Mouse (Mus musculus): ENCODE data around the gene Zfp120. TPM values are rescaled to one million over a fixed set of nuclear protein-coding genes. Genes with fewer than 3 reads are reported as not detected.
"Not testable (repeated sequence)": the region's sequence is repeated elsewhere in the genome, so short reads cannot be mapped to it uniquely, and the experiment has no call there.

Gene Zfp120
- 6.0 and 6.2 TPM in 2 replicates for polyA plus RNA-seq (2016; fragmentation: Nextera tagmentation; extraction: Ambion mirVana)

GRCm38 (mm10) chr2:150136435-150136897 lies at the start of gene Zfp120:
Zfp120 (minus strand) TSS chr2:150136708.
- under 1% methylated on average over 13 of the region's 13 CpGs for WGBS
- no peaks in the 10 kb centered on the region for H3K9me3 ChIP-seq (replicated peaks)
- peaks cover 16% of the 10 kb centered on the region for H3K36me3 ChIP-seq
- peaks cover 6% of the 10 kb centered on the region for H3K4me1 ChIP-seq
- DNase-seq (ENCODE audit: low spot score) = peak; percentile 77
- H3K4me3 ChIP-seq = peak within 1 kb of the TSS; percentile 79
- H3K27ac ChIP-seq = peak within 1 kb of the TSS; percentile 84
- no peaks in the 10 kb centered on the region for H3K27me3 ChIP-seq (ENCODE audit: low read depth, poor library complexity, severe bottlenecking)

- not testable (repeated sequence) for H3K36me3 ChIP-seq; H3K9me3 ChIP-seq (replicated peaks); DNase-seq (ENCODE audit: low spot score); H3K27ac ChIP-seq; H3K4me3 ChIP-seq; H3K27me3 ChIP-seq (ENCODE audit: low read depth, poor library complexity, severe bottlenecking); H3K4me1 ChIP-seq
- 87% methylated on average over 7 of the region's 7 CpGs for WGBS
These were observed 45.1 kb upstream of the Zfp120 start, which contains the start of gene Gm14139 for GRCm38 (mm10) chr2:150181570-150181999. Gm14139 (plus strand) TSS chr2:150181755.

GRCm38 (mm10) chr2:150181046-150181445 lies 44.5 kb upstream of the Zfp120 start:
- H3K4me1 ChIP-seq; H3K27ac ChIP-seq; H3K4me3 ChIP-seq; H3K9me3 ChIP-seq (replicated peaks); H3K36me3 ChIP-seq; H3K27me3 ChIP-seq (ENCODE audit: low read depth, poor library complexity, severe bottlenecking); DNase-seq (ENCODE audit: low spot score): not testable (repeated sequence)

DNA sequence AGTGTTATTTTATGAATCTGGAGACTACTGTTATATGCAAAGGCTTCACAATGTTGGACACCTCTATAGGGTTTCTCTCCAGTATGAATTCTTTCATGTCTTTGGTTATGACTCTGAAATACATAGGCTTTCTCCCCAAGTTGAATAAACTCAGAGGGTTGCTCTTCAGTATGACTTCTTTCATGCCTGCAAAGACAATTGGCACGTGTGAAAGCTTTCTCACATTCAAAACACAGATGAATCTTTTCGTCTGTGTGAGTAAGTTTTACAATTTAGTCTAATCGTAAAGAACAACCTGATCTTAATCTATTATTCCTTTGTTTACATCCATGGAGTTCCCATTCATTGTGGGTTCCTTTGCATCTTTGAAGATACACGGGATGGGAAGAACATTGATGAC lies 43.1 kb upstream of the Zfp120 start, which contains the start of gene Gm10770:
Gene Gm10770 (minus strand): TSS at position 101 of the 400 bp plus-strand sequence.
- H3K27ac ChIP-seq; DNase-seq (ENCODE audit: low spot score); H3K4me3 ChIP-seq; H3K27me3 ChIP-seq (ENCODE audit: low read depth, poor library complexity, severe bottlenecking); H3K9me3 ChIP-seq (replicated peaks); H3K4me1 ChIP-seq; H3K36me3 ChIP-seq: not testable (repeated sequence)
- WGBS = 90% methylated on average over 4 of the region's 4 CpGs

DNA sequence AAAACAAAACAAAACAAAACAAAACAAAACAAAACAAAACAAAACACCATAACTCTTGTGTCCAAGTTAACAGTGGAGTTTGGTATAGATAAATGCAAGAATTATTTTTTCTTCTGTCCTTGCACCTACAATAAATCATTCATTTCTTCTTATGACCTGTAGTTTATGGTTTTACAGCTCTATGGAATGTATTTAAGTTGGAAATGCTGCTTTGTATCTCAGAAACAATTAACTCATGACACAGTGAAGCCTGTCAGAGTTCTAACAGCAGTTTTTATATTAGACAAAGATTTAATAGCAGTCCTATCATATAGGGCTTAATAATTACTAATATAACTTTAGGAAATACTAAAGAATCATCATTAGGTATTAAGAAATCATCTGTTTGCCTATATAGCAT lies 37.3 kb upstream of the Zfp120 start:
- H3K4me1 ChIP-seq = no peaks in the 10 kb centered on the region
- DNase-seq (ENCODE audit: low spot score) = no peak
- H3K36me3 ChIP-seq = no peaks in the 10 kb centered on the region
- no peaks in the 10 kb centered on the region for H3K27me3 ChIP-seq (ENCODE audit: low read depth, poor library complexity, severe bottlenecking)
- H3K9me3 ChIP-seq (replicated peaks) = no peaks in the 10 kb centered on the region
- no peak overlapping the region for H3K4me3 ChIP-seq
- H3K27ac ChIP-seq = no peak overlapping the region

- no peak for DNase-seq (ENCODE audit: low spot score)
- no peaks in the 10 kb centered on the region for H3K4me1 ChIP-seq
- no peak overlapping the region for H3K27ac ChIP-seq
These were observed 30.2 kb upstream of the Zfp120 start for GRCm38 (mm10) chr2:150166703-150167102.

DNA sequence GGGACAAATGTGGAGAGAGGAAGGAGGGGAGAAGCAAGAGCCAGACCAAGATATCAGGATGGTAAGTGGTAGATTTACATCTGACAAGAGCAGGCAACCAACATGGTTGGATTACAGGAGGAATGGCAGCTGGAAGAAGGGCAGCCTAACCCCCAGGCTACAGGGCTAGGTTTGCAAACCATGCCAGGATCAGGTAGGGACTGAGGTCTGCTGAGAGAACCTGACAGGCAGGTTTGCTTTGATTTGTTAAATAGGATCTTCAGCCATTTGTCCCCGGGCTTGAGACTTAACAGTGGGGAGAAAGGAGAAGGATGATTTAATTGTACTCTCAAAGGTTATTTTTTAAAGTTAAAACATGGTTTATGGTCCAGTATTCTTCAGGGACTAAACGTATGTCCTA lies 3.7 kb downstream of the Zfp120 start:
- no peak for DNase-seq (ENCODE audit: low spot score)
- no peaks in the 10 kb centered on the region for H3K9me3 ChIP-seq (replicated peaks)
- no peak overlapping the region for H3K4me3 ChIP-seq
- H3K36me3 ChIP-seq = peaks cover 35% of the 10 kb centered on the region
- 66% methylated on average over 2 of the region's 2 CpGs for WGBS
- H3K4me1 ChIP-seq = peaks cover 6% of the 10 kb centered on the region
- no peak overlapping the region for H3K27ac ChIP-seq
- no peaks in the 10 kb centered on the region for H3K27me3 ChIP-seq (ENCODE audit: low read depth, poor library complexity, severe bottlenecking)

More at GRCm38 (mm10) chr2:150166703-150167102, 30.2 kb upstream of the Zfp120 start:
- H3K27me3 ChIP-seq (ENCODE audit: low read depth, poor library complexity, severe bottlenecking) = no peaks in the 10 kb centered on the region
- H3K9me3 ChIP-seq (replicated peaks) = no peaks in the 10 kb centered on the region
- H3K4me3 ChIP-seq = no peak overlapping the region
- H3K36me3 ChIP-seq = no peaks in the 10 kb centered on the region

DNA sequence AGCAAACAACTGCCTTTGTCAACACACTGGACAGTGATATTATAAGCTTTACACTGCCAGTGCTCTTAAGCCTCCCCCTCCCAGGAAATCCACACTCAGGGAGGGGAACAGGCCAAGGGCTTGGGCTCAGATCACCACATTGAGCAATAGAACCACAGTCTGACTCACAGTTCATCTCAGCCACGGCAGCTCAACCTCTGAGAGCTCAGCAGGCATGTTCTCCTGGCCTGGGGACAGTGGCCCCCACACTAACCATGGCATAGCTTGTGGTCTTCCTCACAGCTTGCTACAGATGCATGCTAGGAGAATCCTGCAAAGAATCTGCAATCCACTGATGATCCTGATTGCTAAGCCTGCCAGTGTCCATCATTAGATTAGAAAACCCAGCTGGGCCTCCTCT lies 4.5 kb downstream of the Zfp120 start:
- DNase-seq (ENCODE audit: low spot score); H3K4me1 ChIP-seq; H3K27me3 ChIP-seq (ENCODE audit: low read depth, poor library complexity, severe bottlenecking); H3K9me3 ChIP-seq (replicated peaks); H3K4me3 ChIP-seq; H3K27ac ChIP-seq: not testable (repeated sequence)
- 71% methylated on average over 1 of the region's 1 CpGs for WGBS
- peaks cover 37% of the 10 kb centered on the region for H3K36me3 ChIP-seq

DNA sequence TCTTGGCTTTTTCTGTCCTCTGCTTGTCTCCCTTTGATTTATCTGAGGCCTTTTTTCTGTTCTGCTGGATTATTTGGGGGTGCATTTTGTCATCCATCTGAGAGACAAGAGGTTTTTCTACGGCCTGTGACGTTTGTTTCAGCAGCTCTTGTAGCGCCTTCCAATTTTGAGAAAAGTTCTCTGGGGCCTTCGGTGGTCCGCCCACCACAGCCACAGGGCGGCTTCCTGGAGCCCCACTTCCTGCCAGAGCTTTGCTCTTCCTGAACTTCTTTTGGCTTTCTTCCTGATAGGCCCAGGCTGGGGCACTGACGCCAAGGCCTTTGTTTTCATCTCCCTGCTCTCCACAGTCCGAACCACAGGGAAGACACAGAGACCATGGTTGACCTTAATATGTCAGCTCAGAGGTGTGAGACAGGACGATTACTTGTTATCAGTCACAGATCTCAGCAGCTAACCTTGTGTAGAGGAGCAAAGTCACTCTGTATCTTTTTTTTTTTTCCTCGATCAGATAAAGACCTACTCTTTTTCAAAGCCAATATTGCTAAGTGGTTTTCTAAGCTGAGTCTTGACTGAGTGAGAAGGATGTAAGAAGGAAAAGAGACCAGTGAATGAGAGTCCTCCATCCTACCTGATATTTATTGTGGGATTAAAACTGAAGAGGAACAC lies 25.1 kb downstream of the Zfp120 start:
- no peak for DNase-seq (ENCODE audit: low spot score)
- Histone ChIP-seq H3K4me3 (no peak overlapping the region), H3K27me3 (ENCODE audit: low read depth, poor library complexity, severe bottlenecking) (no peaks in the 10 kb centered on the region), H3K4me1 (no peaks in the 10 kb centered on the region), H3K36me3 (peaks cover 24% of the 10 kb centered on the region), H3K27ac (no peak overlapping the region), H3K9me3 (replicated peaks) (no peaks in the 10 kb centered on the region)
- WGBS = 92% methylated on average over 10 of the region's 10 CpGs

DNA sequence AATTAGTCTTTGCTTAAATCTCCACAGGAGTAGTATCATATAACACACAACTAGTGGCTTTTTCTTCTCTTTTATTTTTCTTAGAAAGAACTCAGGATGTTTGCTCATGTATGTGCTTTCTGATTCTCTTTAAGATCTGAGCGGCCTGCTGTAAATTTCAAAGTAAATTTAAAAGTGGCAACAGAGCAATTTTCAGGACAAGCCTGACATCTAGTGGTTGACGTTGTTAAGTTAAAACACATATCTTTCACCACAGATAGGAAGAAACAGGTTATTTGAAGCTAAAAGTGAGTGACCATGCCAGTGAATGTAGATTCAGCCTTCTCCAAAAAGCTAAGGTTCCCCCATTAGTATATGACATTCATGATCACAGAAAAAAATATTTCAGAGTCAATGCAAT lies 36.9 kb downstream of the Zfp120 start:
- not testable (repeated sequence) for H3K36me3 ChIP-seq; H3K4me1 ChIP-seq; H3K27ac ChIP-seq; H3K4me3 ChIP-seq; DNase-seq (ENCODE audit: low spot score); H3K27me3 ChIP-seq (ENCODE audit: low read depth, poor library complexity, severe bottlenecking); H3K9me3 ChIP-seq (replicated peaks)
- 27% methylated on average over 2 of the region's 2 CpGs for WGBS

Other genes starting within 250 kb of the Zfp120 start
- not detected in 2 replicates for gene Gm10770, start 43.0 kb upstream of the Zfp120 start, polyA plus RNA-seq (2016; fragmentation: Nextera tagmentation; extraction: Ambion mirVana)
- gene Gm14139, start 45.0 kb upstream of the Zfp120 start, polyA plus RNA-seq (2016; fragmentation: Nextera tagmentation; extraction: Ambion mirVana) = not detected in 2 replicates
- 13.6 TPM in 2 replicates for gene Zfp937, start 81.4 kb upstream of the Zfp120 start, polyA plus RNA-seq (2016; fragmentation: Nextera tagmentation; extraction: Ambion mirVana)
- gene Gm21994, start 118.9 kb upstream of the Zfp120 start, polyA plus RNA-seq (2016; fragmentation: Nextera tagmentation; extraction: Ambion mirVana) = 6.4 and 6.8 TPM in 2 replicates
- gene Gm14124, start 120.8 kb upstream of the Zfp120 start, polyA plus RNA-seq (2016; fragmentation: Nextera tagmentation; extraction: Ambion mirVana) = 0.09 TPM in 1 of 2 replicates, not detected in the other
- 3.8 and 4.0 TPM in 2 replicates for gene Gm10130, start 187.0 kb upstream of the Zfp120 start, polyA plus RNA-seq (2016; fragmentation: Nextera tagmentation; extraction: Ambion mirVana)
- gene 3300002I08Rik, start 226.1 kb upstream of the Zfp120 start, polyA plus RNA-seq (2016; fragmentation: Nextera tagmentation; extraction: Ambion mirVana) = 9.4 and 12.1 TPM in 2 replicates

Data from limb, embryonic 10.5 days (tissue).